Mouse (Mus musculus): ENCODE results near the gene Dna2. TPM values are rescaled to one million over a fixed set of nuclear protein-coding genes. Genes with fewer than 3 reads are reported as not detected.

Dna2 gene
- polyA plus RNA-seq, 1 experiment, result 8.3 TPM

- no peak for TF ChIP-seq GATA1 (IDR thresholded peaks at IDR 0.05; ENCODE audit: low read length)
Observed at GRCm38 (mm10) chr10:63013476-63013875, 66.7 kb downstream of the Dna2 start.

- TF ChIP-seq GATA1 (IDR thresholded peaks at IDR 0.05; ENCODE audit: low read length), result no peak
Observed at GRCm38 (mm10) chr10:63014168-63014567, 67.3 kb downstream of the Dna2 start.

- no peak for TF ChIP-seq GATA1 (IDR thresholded peaks at IDR 0.05; ENCODE audit: low read length)
Observed at GRCm38 (mm10) chr10:63019304-63019703, 72.5 kb downstream of the Dna2 start.

GRCm38 (mm10) chr10:63021702-63022101 is 74.9 kb downstream of the Dna2 start:
- TF ChIP-seq GATA1 (IDR thresholded peaks at IDR 0.05; ENCODE audit: low read length), result no peak

- TF ChIP-seq GATA1 (IDR thresholded peaks at IDR 0.05; ENCODE audit: low read length), result no peak
Observed at GRCm38 (mm10) chr10:63022541-63023120, 75.8 kb downstream of the Dna2 start.

GRCm38 (mm10) chr10:63023121-63023748 is 76.4 kb downstream of the Dna2 start:
- no peak for TF ChIP-seq GATA1 (IDR thresholded peaks at IDR 0.05; ENCODE audit: low read length)

Other genes with a start within 250 kb of the Dna2 start
- gene Stox1, start 220.9 kb upstream of the Dna2 start, polyA plus RNA-seq (2012), result not detected in 2 replicates
- 6.3 and 9.3 TPM in 2 replicates for gene Ccar1, start 154.7 kb upstream of the Dna2 start, polyA plus RNA-seq (2012)
- gene Tet1, start 38.0 kb upstream of the Dna2 start, polyA plus RNA-seq (2012), result not detected in 2 replicates
- gene Slc25a16, start 26.4 kb upstream of the Dna2 start, polyA plus RNA-seq (2012), result 7.8 and 14.5 TPM in 2 replicates
- gene Rufy2, start 33.2 kb downstream of the Dna2 start, polyA plus RNA-seq (2012), result 0.62 and 0.78 TPM in 2 replicates
- 4.5 and 5.2 TPM in 2 replicates for gene Hnrnph3, start 77.2 kb downstream of the Dna2 start, polyA plus RNA-seq (2012)
- gene Pbld2, start 77.3 kb downstream of the Dna2 start, polyA plus RNA-seq (2012), result not detected in 2 replicates
- gene Pbld1, start 113.1 kb downstream of the Dna2 start, polyA plus RNA-seq (2012), result not detected in 2 replicates
- gene Atoh7, start 152.6 kb downstream of the Dna2 start, polyA plus RNA-seq (2012), result not detected in 2 replicates

All from G1E-ER4 (cell line).